Mouse (Mus musculus) liver, postnatal 0 days (tissue): ENCODE results near the gene Srpk2. TPM values are rescaled to one million over a fixed set of nuclear protein-coding genes. Genes with fewer than 3 reads are reported as not detected.

ENCODE experiments used
- ATAC-seq: fragments of 200-750 bp; cut with Nextera tagmentation; 2 replicates; pipeline ENCODE4 v1.8.0; 2017; ENCODE audit warnings: mild to moderate bottlenecking, moderate library complexity
- DNase-seq: peaks from one replicate; pipeline ENCODE4 v3.0.0-alpha.2; 2016
- H3K27ac ChIP-seq: fragments of 300-500 bp; sonication (generic); 2 replicates; pipeline ENCODE4 v1.5.1; 2014; ENCODE audit warnings: antibody characterized with exemption, moderate library complexity, mild to moderate bottlenecking, low read depth
- H3K27me3 ChIP-seq: fragments of 300-500 bp; sonication (generic); 2 replicates; pipeline ENCODE4 v1.6.1; 2014; ENCODE audit warnings: low read length, control low read depth, mixed read lengths; ENCODE audit not compliant: insufficient read depth
- H3K36me3 ChIP-seq: fragments of 300-500 bp; sonication (generic); replicated peaks from 2 replicates; pipeline ENCODE4 v1.6.1; 2014; ENCODE audit warnings: mild to moderate bottlenecking, control low read depth, low read length, moderate library complexity, mixed read lengths; ENCODE audit not compliant: insufficient read depth
- H3K4me1 ChIP-seq: fragments of 300-500 bp; sonication (generic); 2 replicates; pipeline ENCODE4 v1.6.1; 2014; ENCODE audit warnings: antibody characterized with exemption, mild to moderate bottlenecking, control low read depth; ENCODE audit not compliant: insufficient read depth
- H3K4me2 ChIP-seq: fragments of 300-500 bp; sonication (generic); 2 replicates; pipeline ENCODE4 v1.6.1; 2014; ENCODE audit warnings: low read depth, mild to moderate bottlenecking, low read length, moderate library complexity, mixed read lengths
- H3K4me3 ChIP-seq: fragments of 300-500 bp; sonication (generic); 2 replicates; pipeline ENCODE4 v1.5.1; 2014; ENCODE audit warnings: low read depth, low read length
- H3K9ac ChIP-seq: fragments of 300-500 bp; sonication (generic); replicated peaks from 2 replicates; pipeline ENCODE4 v1.6.1; 2014; ENCODE audit warnings: mild to moderate bottlenecking, moderate library complexity
- H3K9me3 ChIP-seq: fragments of 300-500 bp; sonication (generic); 2 replicates; pipeline ENCODE4 v1.6.1; 2016; ENCODE audit warnings: mild to moderate bottlenecking, control low read depth, low read length, mixed read lengths
- CTCF ChIP-seq: sonication (generic); IDR thresholded peaks from 2 replicates; pipeline ENCODE4 v1.5.1; 2016; ENCODE audit warnings: antibody characterized with exemption, low read depth
- EP300 ChIP-seq: IDR thresholded peaks from 2 replicates; pipeline ENCODE4 v1.6.1; 2016; ENCODE audit warnings: antibody characterized with exemption, low read depth, mild to moderate bottlenecking
- WGBS: fragments of 180-500 bp; shearing (Covaris S2); extraction: QIAGEN DNeasy Blood & Tissue Kit; methylation state at CpG from one replicate; pipeline ENCODE4 v1.1.7; 2014; ENCODE audit not compliant: insufficient replicate concordance; 5-methylcytosine and 5-hydroxymethylcytosine counted together
- polyA plus RNA-seq: library from polyadenylated mRNA; unstranded; fragments of >200 nt; fragmentation: Nextera tagmentation; extraction: Ambion mirVana; gene quantifications from 2 replicates; pipeline ENCODE4 v1.2.1, GENCODE M21; 2015

The Srpk2 gene
- polyA plus RNA-seq, 1 experiment from 2014 or later, result 10.9 TPM

DNA sequence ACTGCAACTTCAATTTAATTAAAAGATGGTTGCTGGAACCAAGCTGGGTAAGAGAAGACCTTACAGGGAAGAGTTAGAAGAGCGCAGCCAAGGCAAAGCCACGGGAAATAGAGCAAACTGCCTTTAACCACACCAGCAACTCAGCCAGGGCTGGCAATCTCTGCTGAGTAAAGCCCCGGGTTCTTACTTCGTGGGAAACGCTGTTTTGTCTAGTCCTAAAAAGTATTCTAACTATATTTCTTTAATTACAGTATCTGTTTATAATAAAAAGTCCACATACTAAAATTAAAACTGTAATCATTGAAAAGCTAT is 67.4 kb downstream of the Srpk2 start:
- H3K36me3 ChIP-seq, result no peaks in the 10 kb centered on the region

DNA sequence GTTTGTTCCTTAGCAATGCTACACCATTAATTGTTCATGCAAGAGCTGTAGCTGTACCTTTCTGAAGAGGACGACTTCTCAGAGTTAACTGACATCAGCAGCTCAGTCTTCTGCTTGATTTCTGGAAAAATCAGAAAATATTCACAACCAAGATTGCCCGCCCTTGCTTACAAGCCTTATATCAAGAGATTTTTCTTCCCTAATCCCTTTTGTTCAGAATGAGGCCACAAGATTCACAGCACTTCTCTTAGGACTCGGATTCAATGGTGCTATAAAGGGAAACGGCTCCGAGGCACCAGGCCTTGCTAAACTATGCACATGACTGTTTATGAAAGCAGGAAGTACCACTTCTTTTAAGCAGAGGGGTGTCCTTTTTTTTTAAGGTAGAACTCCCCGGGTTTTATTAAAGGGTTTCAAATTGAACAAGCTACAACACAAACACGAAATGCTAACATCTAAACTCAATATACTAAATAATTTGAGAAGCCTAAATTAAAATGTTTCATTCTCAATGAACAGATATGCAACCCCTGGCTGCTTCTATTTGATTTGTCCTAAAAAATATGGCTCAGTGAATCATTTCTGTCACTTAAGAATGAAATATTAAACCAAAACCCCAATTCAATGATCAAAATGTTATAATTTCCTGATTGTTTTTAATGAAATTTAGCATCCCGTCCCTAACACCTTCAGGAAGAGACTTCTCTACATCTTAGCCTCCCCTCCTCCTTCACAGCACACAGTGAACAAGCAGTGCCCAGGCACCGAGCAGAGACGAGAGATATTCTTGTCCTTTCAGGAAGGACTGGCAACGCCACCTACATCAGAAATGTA is 67.9 kb downstream of the Srpk2 start:
- 7% methylated on average over 11 of the region's 11 CpGs for WGBS
- peak; percentile 90 for ATAC-seq
- H3K9ac ChIP-seq, result peak overlapping the region; percentile 70

More for the DNA sequence above, 67.4 kb downstream of the Srpk2 start:
- H3K27me3 ChIP-seq, result no peaks in the 10 kb centered on the region
- TF ChIP-seq EP300 (no peak), CTCF (no peak)
- no peaks in the 10 kb centered on the region for H3K9me3 ChIP-seq
- H3K4me3 ChIP-seq, result peak overlapping the region; percentile 57
- ATAC-seq, result peak; percentile 18; the same call in 1 of the 2 replicates
- peak overlapping the region; percentile 81 for H3K4me2 ChIP-seq
- peak overlapping the region; percentile 90 for H3K27ac ChIP-seq
- peak overlapping the region; percentile 70 for H3K9ac ChIP-seq
- WGBS, result 17% methylated on average over 5 of the region's 5 CpGs
- H3K4me1 ChIP-seq, result peaks cover 4% of the 10 kb centered on the region
- peak; percentile 21 for DNase-seq

DNA sequence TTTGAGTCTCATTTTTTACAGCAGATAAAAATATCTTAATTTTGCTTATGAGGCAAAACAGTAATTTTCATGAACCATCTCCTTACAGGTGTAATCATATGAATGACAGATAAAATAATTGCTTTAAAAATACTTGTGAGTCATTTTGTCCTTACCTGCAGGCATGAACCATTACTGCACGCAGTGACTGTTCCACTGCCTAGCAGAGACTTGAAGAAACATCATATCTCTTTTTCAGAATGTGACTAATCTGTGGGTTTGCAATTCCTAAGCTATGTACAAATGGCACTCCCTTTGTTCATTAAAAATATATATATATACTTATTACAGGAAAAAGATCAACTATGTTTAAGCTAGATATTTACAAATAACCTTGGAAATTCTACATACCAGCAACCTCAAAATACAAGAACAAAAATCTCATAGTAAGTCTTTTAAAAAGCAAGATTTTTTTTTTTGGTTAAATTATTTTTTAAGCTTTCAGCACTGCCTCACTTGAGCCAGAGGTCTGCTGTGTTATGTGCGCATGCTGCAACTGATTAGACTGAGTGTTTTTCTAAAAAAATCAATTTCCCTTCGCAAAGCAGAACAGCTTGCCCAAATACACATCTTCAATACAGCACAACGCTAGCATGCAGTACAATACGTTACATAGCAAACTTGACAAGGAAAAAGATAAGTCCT is 68.7 kb downstream of the Srpk2 start:
- TF ChIP-seq CTCF (no peak), EP300 (no peak)
- Histone ChIP-seq H3K27me3 (no peaks in the 10 kb centered on the region), H3K4me1 (peaks cover 4% of the 10 kb centered on the region), H3K4me3 (peak overlapping the region; percentile 57), H3K4me2 (peak overlapping the region; percentile 81), H3K9me3 (no peaks in the 10 kb centered on the region), H3K9ac (peak overlapping the region; percentile 60), H3K36me3 (no peaks in the 10 kb centered on the region), H3K27ac (peak overlapping the region; percentile 90)
- no peak for DNase-seq
- WGBS, result 10% methylated on average over 5 of the region's 5 CpGs
- peak; percentile 81 for ATAC-seq

More for the DNA sequence above, 67.9 kb downstream of the Srpk2 start:
- TF ChIP-seq CTCF (no peak), EP300 (peak; percentile 68)
- H3K4me2 ChIP-seq, result peak overlapping the region; percentile 81
- H3K36me3 ChIP-seq, result no peaks in the 10 kb centered on the region
- peak overlapping the region; percentile 90 for H3K27ac ChIP-seq
- no peaks in the 10 kb centered on the region for H3K9me3 ChIP-seq
- peak overlapping the region; percentile 57 for H3K4me3 ChIP-seq
- H3K27me3 ChIP-seq, result no peaks in the 10 kb centered on the region
- H3K4me1 ChIP-seq, result peaks cover 4% of the 10 kb centered on the region
- peak; percentile 44 for DNase-seq

DNA sequence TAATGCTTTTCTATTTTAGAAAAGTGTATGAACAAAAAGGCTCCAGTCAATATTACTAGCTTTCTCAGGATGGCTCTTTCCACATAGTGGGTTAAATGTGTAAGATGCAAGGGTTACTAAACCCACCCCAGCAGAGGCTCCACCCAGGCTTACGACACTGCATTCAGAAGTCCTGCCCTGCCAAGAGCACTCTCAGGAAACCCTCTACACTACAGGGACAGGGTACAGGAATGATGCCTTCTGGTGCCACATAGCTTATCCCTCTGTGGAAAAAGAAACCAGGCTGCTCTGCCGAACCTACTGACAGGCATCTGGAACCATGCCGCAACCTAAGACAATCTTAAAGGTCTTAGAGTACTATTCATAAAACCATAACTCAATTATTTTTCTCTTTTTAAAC is 71.6 kb downstream of the Srpk2 start:
- WGBS, result 80% methylated on average over 3 of the region's 3 CpGs
- Histone ChIP-seq H3K27me3 (no peaks in the 10 kb centered on the region), H3K4me1 (peaks cover 4% of the 10 kb centered on the region), H3K27ac (no peak overlapping the region), H3K4me2 (no peak overlapping the region), H3K9ac (no peak overlapping the region), H3K9me3 (no peaks in the 10 kb centered on the region), H3K36me3 (no peaks in the 10 kb centered on the region), H3K4me3 (no peak overlapping the region)
- DNase-seq (no peak), ATAC-seq (no peak)
- no peak for TF ChIP-seq EP300
- TF ChIP-seq CTCF, result no peak

DNA sequence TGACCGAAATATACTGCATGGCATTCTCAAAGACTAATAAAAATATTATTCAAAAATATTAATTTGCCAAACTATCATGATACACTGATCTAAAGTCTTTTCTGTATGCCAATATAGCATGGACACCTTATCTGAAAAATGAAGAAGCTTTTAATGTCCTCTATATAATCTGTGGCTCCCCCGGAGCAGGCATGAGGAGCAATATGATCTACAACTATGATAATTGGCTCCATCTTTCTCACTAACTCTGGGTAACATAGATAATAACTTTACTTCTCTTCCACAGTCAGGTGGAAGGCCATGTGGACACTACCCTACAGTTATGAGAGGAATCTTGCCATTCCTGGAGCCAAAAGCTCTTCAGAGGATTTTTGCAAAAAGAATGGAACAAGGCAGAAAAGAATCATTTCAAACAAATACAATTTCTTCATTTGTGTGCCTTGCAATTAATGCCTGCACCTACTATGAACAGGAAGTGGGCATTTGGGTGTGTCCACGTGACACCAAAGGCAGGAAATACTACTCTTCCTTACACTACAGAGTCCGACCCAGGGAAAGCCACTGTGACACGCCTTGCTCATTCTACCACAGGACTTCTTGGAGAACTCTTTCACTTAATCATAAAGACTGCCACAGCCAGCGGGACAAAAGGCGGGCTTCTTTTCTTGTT is 80.2 kb downstream of the Srpk2 start:
- TF ChIP-seq EP300 (no peak), CTCF (no peak)
- Histone ChIP-seq H3K9ac (no peak overlapping the region), H3K4me3 (no peak overlapping the region), H3K9me3 (no peaks in the 10 kb centered on the region), H3K27ac (peak overlapping the region; percentile 30; the same call in 1 of the 2 replicates), H3K27me3 (no peaks in the 10 kb centered on the region), H3K4me1 (peaks cover 7% of the 10 kb centered on the region), H3K36me3 (no peaks in the 10 kb centered on the region), H3K4me2 (peak overlapping the region; percentile 50)
- DNase-seq, result no peak
- 49% methylated on average over 7 of the region's 7 CpGs for WGBS
- ATAC-seq, result no peak
